Mouse (Mus musculus) intestine, embryonic 16.5 days (tissue): ENCODE measurements around the gene Map2. TPM values are rescaled to one million over a fixed set of nuclear protein-coding genes. Genes with fewer than 3 reads are reported as not detected.

Source experiments
- ATAC-seq: fragments of 200-750 bp; cut with Nextera tagmentation; 2 replicates; pipeline ENCODE4 v1.8.0; 2017; ENCODE audit warnings: moderate TSS enrichment, moderate library complexity
- H3K27ac ChIP-seq: fragments of 300-500 bp; sonication (generic); 2 replicates; pipeline ENCODE4 v1.5.1; 2014; ENCODE audit warnings: mild to moderate bottlenecking, low read length
- H3K27me3 ChIP-seq: fragments of 300-500 bp; sonication (generic); replicated peaks from 2 replicates; pipeline ENCODE4 v1.6.1; 2014; ENCODE audit warnings: low read length, control low read depth, mixed read lengths; ENCODE audit not compliant: control insufficient read depth, insufficient read depth
- H3K36me3 ChIP-seq: fragments of 300-500 bp; sonication (generic); 2 replicates; pipeline ENCODE4 v1.6.1; 2014; ENCODE audit warnings: low read length, control low read depth; ENCODE audit not compliant: control insufficient read depth, insufficient read depth
- H3K4me1 ChIP-seq: fragments of 300-500 bp; sonication (generic); 2 replicates; pipeline ENCODE4 v1.6.1; 2014; ENCODE audit warnings: low read length, control low read depth, mixed read lengths; ENCODE audit not compliant: control insufficient read depth, insufficient read depth
- H3K4me2 ChIP-seq: fragments of 300-500 bp; sonication (generic); 2 replicates; pipeline ENCODE4 v1.6.1; 2014; ENCODE audit warnings: low read depth, low read length, control low read depth
- H3K4me3 ChIP-seq: fragments of 300-500 bp; sonication (generic); 2 replicates; pipeline ENCODE4 v1.5.1; 2014; ENCODE audit warnings: mild to moderate bottlenecking, low read length
- H3K9ac ChIP-seq: fragments of 300-500 bp; sonication (generic); 2 replicates; pipeline ENCODE4 v1.6.1; 2014; ENCODE audit warnings: low read depth, low read length
- H3K9me3 ChIP-seq: fragments of 300-500 bp; sonication (generic); 2 replicates; pipeline ENCODE4 v1.6.1; 2016; ENCODE audit warnings: low read length, control low read depth; ENCODE audit not compliant: control insufficient read depth
- WGBS: fragments of 180-500 bp; shearing (Covaris S2); extraction: QIAGEN DNeasy Blood & Tissue Kit; methylation state at CpG from one replicate; pipeline ENCODE4 v1.1.7; 2014; 5-methylcytosine and 5-hydroxymethylcytosine counted together
- polyA plus RNA-seq: library from polyadenylated mRNA; unstranded; fragments of >200 nt; fragmentation: Nextera tagmentation; extraction: Ambion mirVana; gene quantifications from 2 replicates; pipeline ENCODE4 v1.2.1, GENCODE M21; 2015

Map2 gene
- polyA plus RNA-seq, 1 experiment from 2014 or later, result 9.5 TPM

DNA sequence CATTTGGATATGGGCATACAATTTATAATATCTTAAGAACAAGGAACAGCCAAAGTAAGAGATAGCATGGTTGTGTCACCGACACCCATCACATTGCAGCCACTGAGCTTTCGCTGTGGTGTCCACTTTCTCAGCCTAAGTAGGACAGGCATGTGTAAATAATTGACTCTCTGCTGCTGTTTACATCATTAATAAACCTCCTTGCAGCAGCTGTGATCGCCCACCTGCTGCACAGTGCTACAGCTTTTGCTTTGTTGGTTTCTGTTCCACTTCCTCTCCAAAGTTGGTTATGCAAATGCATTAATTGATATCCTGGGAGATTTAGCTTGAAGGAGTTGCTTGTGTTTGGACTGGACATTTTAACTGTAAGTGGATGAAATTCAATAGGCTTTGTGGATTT lies 53.1 kb downstream of the Map2 start:
- Histone ChIP-seq H3K9ac (no peak overlapping the region), H3K9me3 (no peaks in the 10 kb centered on the region), H3K4me2 (no peak overlapping the region), H3K27ac (no peak overlapping the region), H3K4me3 (no peak overlapping the region), H3K36me3 (no peaks in the 10 kb centered on the region), H3K4me1 (peaks cover 3% of the 10 kb centered on the region; the same call in 1 of the 2 replicates), H3K27me3 (no peaks in the 10 kb centered on the region)
- ATAC-seq, result 0 out of 2 replicates have a peak, but pooled peaks have one; percentile 11
- whole genome bisulfite sequencing, result 48% methylated on average over 3 of the region's 3 CpGs

DNA sequence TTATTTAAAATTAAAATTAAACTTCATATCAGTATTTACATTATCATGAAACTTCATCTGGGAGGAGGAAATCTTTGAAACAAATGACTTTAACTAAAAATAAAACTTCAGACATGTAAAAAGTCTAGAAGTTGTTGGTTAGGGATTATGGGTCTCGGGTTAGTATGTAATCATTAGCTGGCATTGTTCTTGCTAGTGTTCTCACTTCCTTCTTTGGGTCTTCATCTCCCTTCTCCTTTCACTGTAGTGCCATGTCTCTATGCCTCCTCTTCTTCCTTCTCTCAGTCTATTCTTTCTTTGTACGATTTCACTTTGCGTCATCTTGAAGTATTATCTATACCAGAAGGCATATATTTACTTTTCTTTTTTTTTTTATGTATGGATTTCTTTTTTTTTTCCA lies 55.3 kb downstream of the Map2 start:
- 89% methylated on average over 3 of the region's 3 CpGs for WGBS

DNA sequence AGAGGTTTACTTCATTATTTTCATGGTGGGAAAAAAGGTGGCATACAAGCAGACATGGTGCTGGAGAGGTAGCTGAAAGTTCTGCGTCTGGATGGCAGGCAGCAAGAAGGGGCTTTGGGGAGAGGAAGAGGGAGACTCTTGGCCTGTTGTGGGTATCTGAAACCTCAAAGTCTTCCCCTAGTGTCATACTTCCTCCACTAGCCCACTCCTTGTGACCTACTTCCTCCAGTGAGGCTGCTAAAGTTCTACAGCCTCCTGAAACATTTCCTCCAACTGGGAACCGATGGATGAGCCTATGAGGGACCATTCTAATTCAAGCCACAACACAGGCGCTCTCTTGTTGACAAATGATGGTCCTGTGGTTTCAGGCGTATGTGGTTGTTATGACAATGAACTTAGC lies 56.9 kb downstream of the Map2 start:
- Histone ChIP-seq H3K4me3 (no peak overlapping the region), H3K27ac (no peak overlapping the region), H3K9ac (no peak overlapping the region), H3K9me3 (no peaks in the 10 kb centered on the region), H3K4me1 (peaks cover 2% of the 10 kb centered on the region; the same call in 1 of the 2 replicates), H3K27me3 (no peaks in the 10 kb centered on the region), H3K36me3 (no peaks in the 10 kb centered on the region), H3K4me2 (no peak overlapping the region)
- ATAC-seq, result no peak
- 80% methylated on average over 4 of the region's 4 CpGs for WGBS

More for the DNA sequence above, 55.3 kb downstream of the Map2 start:
- no peak overlapping the region for H3K27ac ChIP-seq
- H3K9ac ChIP-seq, result no peak overlapping the region
- H3K36me3 ChIP-seq, result no peaks in the 10 kb centered on the region
- H3K9me3 ChIP-seq, result no peaks in the 10 kb centered on the region
- ATAC-seq, result no peak
- no peak overlapping the region for H3K4me2 ChIP-seq
- H3K4me1 ChIP-seq, result peaks cover 3% of the 10 kb centered on the region; the same call in 1 of the 2 replicates
- H3K4me3 ChIP-seq, result no peak overlapping the region
- no peaks in the 10 kb centered on the region for H3K27me3 ChIP-seq

DNA sequence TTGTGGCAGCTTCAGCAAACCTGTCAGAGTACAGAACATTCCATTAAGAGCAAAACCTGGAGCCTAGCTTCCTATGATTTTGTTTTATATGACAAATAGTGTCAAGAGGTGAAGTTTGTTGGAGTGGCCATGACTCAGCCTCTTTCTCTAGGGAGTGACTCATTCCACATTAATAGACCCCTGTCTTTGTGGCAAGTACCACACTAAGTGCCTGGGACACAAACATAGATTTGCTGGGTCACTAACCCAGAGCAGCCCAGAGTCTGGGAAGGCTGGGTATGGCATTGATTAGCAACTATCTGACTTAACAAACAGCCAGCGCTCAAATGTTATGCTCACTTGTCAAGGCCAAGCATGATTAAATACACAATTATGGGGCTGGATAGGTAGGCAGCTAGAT lies 69.8 kb downstream of the Map2 start:
- no peak overlapping the region for H3K4me2 ChIP-seq
- 63% methylated on average over 1 of the region's 1 CpGs for WGBS
- no peak overlapping the region for H3K9ac ChIP-seq
- ATAC-seq, result no peak
- no peaks in the 10 kb centered on the region for H3K9me3 ChIP-seq
- no peak overlapping the region for H3K4me3 ChIP-seq
- no peak overlapping the region for H3K27ac ChIP-seq
- H3K4me1 ChIP-seq, result no peaks in the 10 kb centered on the region
- H3K36me3 ChIP-seq, result no peaks in the 10 kb centered on the region
- H3K27me3 ChIP-seq, result no peaks in the 10 kb centered on the region

DNA sequence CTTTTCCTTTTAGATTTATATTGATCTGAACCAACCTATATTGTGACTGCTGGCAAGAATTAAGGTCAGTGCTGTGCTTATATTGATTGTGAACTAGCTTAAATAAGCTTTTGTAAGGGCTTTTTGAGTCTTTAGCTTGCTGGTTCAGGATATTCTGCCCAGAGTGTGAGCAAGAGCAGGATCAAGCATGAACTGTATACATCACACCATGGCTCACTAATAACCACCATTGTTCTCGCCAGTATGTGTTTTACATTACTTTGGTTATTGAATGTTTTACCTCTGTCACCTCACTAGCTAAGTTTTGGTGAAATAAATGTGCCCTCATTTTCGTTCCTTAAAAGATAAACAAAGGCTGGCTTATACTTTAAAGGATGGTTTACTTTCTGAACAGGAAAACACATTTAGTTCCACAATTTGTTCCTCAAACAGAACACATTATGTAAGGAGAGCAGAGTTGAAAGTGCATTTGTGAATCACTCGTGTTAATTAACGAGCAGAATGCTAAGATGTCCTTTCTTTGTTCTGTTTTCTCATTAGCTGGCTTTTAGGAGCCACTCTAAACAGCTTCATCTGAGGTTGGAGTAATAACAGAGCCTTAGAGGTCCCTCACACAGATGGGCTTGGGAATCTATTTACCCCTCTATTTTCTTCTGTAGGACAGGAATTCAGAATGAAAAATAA lies 76.7 kb downstream of the Map2 start:
- no peaks in the 10 kb centered on the region for H3K4me1 ChIP-seq
- no peaks in the 10 kb centered on the region for H3K36me3 ChIP-seq
- H3K4me3 ChIP-seq, result no peak overlapping the region
- ATAC-seq, result 0 out of 2 replicates have a peak, but pooled peaks have one; percentile 9
- no peaks in the 10 kb centered on the region for H3K9me3 ChIP-seq
- H3K27ac ChIP-seq, result no peak overlapping the region
- H3K4me2 ChIP-seq, result no peak overlapping the region
- H3K9ac ChIP-seq, result no peak overlapping the region
- H3K27me3 ChIP-seq, result no peaks in the 10 kb centered on the region
- WGBS, result 22% methylated on average over 4 of the region's 4 CpGs

DNA sequence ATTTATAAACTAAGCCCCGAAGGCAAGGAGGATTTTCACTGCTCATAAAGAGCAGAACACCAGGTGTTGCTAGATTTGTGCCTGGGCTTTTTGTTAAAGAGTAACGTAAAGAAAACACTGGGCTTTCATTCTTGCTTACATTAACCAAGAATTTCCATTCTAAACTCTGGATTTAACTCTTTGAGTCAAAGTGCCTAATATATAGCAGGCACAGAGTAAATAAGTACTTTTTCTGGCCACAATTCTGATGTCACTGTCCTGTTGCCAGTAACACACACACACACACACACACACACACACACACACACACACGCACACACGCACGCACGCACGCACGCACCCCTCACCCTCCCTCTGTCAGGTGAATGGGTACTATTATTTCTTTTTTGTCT lies 77.3 kb downstream of the Map2 start:
- Histone ChIP-seq H3K4me1 (no peaks in the 10 kb centered on the region), H3K27me3 (no peaks in the 10 kb centered on the region), H3K9me3 (no peaks in the 10 kb centered on the region), H3K4me2 (no peak overlapping the region), H3K9ac (no peak overlapping the region), H3K27ac (no peak overlapping the region), H3K36me3 (no peaks in the 10 kb centered on the region), H3K4me3 (no peak overlapping the region)
- WGBS, result 52% methylated on average over 8 of the region's 8 CpGs
- ATAC-seq, result peak; percentile 23; the same call in 1 of the 2 replicates

DNA sequence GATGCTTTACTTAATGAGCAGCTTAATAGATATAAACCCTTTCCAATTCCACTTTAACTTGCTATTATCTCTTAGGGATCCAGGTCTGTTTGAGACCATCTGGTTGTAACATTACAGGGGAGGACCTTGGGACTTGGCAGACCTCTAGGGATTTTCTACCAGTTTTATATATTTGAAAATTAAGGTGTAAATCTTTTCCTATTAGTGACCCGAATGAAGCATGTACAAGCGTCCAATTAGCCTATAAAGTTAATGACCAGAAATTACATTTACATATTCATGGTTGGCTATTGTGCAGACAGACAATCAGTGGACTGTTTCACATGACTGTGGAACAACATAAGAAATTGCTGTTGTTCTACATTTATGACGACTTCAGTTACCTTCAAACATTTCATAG lies 88.1 kb downstream of the Map2 start:
- Histone ChIP-seq H3K4me2 (no peak overlapping the region), H3K4me3 (no peak overlapping the region), H3K4me1 (no peaks in the 10 kb centered on the region), H3K36me3 (no peaks in the 10 kb centered on the region), H3K27me3 (no peaks in the 10 kb centered on the region), H3K27ac (no peak overlapping the region), H3K9me3 (no peaks in the 10 kb centered on the region), H3K9ac (no peak overlapping the region)
- no peak for ATAC-seq
- WGBS, result 81% methylated on average over 3 of the region's 3 CpGs

DNA sequence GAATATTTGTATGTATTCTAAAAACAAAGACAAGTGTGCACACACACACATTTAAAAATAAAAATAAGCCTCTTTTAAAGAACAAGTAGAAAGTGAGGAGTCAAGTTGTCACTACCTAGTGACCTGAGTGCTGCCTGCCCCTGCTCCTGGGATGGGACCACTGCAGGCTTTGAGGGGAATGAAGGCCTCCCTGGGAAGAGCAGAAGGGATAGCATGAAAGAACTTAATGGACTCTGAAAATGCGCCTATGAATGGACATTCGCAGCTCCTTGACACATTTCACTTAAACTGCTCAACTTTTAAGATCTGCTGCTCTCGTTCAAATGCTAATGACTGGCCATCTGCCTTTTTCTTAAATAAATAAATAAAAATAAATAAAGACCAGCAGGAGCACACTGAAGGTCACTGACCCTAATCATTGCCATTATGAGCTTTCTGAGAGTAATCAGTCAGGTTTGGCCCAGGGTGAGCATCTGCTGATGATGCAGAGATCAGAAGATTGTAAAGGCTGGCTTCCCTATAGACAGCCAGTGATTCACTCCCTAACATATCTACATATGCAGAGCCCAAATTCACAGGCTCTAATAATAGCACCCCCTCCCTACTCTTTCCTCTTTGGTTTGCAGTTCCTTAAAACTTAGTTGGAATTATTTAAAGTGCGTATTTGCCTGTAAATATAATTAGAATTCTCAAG lies 91.3 kb downstream of the Map2 start:
- H3K36me3 ChIP-seq, result no peaks in the 10 kb centered on the region
- H3K27me3 ChIP-seq, result no peaks in the 10 kb centered on the region
- H3K4me3 ChIP-seq, result no peak overlapping the region
- no peak overlapping the region for H3K9ac ChIP-seq
- WGBS, result 62% methylated on average over 4 of the region's 4 CpGs
- no peak overlapping the region for H3K4me2 ChIP-seq
- H3K4me1 ChIP-seq, result no peaks in the 10 kb centered on the region
- ATAC-seq, result no peak
- no peak overlapping the region for H3K27ac ChIP-seq
- H3K9me3 ChIP-seq, result no peaks in the 10 kb centered on the region

DNA sequence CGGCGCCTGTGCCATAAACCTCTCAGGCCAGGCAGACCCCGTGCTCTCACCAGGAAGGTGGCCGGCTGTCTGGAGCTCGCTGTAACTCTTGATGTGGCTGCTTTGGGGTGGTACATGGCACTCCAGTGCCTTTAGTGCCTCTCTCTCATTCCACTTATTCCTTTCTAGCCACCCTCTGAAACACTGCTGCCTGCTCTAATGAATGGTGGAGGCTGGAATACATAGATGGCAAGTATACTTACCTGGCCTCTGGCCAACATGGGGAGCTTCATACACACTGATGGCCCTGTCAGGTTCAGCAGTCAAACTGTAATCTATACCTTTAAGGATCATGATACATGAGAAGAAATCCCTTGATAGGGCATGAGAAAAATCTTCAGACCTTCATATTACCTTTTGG lies 102.6 kb downstream of the Map2 start:
- Histone ChIP-seq H3K4me3 (no peak overlapping the region), H3K27me3 (no peaks in the 10 kb centered on the region), H3K9ac (no peak overlapping the region), H3K27ac (no peak overlapping the region), H3K4me1 (no peaks in the 10 kb centered on the region), H3K9me3 (no peaks in the 10 kb centered on the region), H3K36me3 (no peaks in the 10 kb centered on the region), H3K4me2 (no peak overlapping the region)
- 82% methylated on average over 3 of the region's 5 CpGs for WGBS
- no peak for ATAC-seq
